Mouse (Mus musculus): ENCODE measurements around the gene Zdhhc8. TPM values are rescaled to one million over a fixed set of nuclear protein-coding genes. Genes with fewer than 3 reads are reported as not detected.

Gene Zdhhc8
- polyA plus RNA-seq, 1 experiment, result 27.8 TPM

GRCm38 (mm10) chr16:18236676-18237501 is 2.0 kb upstream of the Zdhhc8 start:
- Histone ChIP-seq H3K27ac (ENCODE audit: insufficient read depth, low read depth, low read length) (no peak overlapping the region), H3K36me3 (ENCODE audit: control insufficient read depth, insufficient read depth, low read length) (peaks cover 23% of the 10 kb centered on the region)
- WGBS, result 69% methylated on average over 7 of the region's 7 CpGs

DNA sequence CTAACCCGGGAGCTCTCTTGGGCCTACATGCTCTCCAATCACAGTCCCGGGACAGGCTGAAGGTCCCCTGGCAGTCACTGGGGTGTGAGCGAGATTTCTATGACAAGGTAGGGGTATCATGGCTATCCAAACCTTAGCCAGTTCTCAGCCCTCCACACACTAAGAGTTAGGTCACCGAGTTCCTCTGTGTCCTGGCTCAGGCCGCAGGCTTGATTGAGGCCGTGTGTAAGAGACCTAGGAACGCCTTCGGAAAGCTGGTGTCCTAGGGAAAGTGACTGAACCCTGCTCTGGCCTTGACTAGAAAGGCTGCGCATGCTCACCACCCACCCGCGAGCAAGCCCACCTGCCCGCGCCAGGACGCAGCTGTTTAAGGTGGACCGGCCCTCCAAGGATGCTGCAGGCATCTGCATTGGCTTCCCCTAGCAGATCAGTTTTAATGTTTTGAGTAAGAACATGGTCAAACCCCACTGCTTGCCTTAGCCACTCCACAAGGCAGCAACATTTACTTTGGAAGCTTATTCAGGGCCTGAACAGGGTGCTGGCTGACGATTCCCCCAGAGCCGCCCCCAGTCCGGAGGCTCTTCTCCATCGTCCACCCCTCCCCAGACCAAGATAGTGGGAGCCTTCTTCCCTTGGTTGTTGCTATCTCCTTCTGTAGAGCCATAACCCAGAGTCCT is 591 bp upstream of the Zdhhc8 start:
- Histone ChIP-seq H3K27me3 (ENCODE audit: control insufficient read depth, insufficient read depth, low read length) (no peaks in the 10 kb centered on the region), H3K27ac (ENCODE audit: insufficient read depth, low read depth, low read length) (peak overlapping the region; percentile 21; the same call in 1 of the 2 replicates), H3K36me3 (ENCODE audit: control insufficient read depth, insufficient read depth, low read length) (peaks cover 11% of the 10 kb centered on the region), H3K4me1 (ENCODE audit: control insufficient read depth, insufficient read depth, insufficient read length, low read length) (no peaks in the 10 kb centered on the region), H3K4me3 (ENCODE audit: low read depth, low read length) (peak overlapping the region; percentile 64)
- WGBS, result 14% methylated on average over 19 of the region's 19 CpGs
- no peak for TF ChIP-seq POLR2A (IDR thresholded peaks at IDR 0.05; ENCODE audit: low read depth, low read length)
- TF ChIP-seq CTCF (IDR thresholded peaks at IDR 0.05; ENCODE audit: extremely low read depth, insufficient read length, insufficient replicate concordance, low read depth, low read length), result no peak

More at GRCm38 (mm10) chr16:18236676-18237501, 2.0 kb upstream of the Zdhhc8 start:
- H3K4me3 ChIP-seq (ENCODE audit: low read depth, low read length), result no peak overlapping the region
- TF ChIP-seq POLR2A (IDR thresholded peaks at IDR 0.05; ENCODE audit: low read depth, low read length), result no peak
- TF ChIP-seq CTCF (IDR thresholded peaks at IDR 0.05; ENCODE audit: extremely low read depth, insufficient read length, insufficient replicate concordance, low read depth, low read length), result no peak
- H3K27me3 ChIP-seq (ENCODE audit: control insufficient read depth, insufficient read depth, low read length), result no peaks in the 10 kb centered on the region
- no peaks in the 10 kb centered on the region for H3K4me1 ChIP-seq (ENCODE audit: control insufficient read depth, insufficient read depth, insufficient read length, low read length)

GRCm38 (mm10) chr16:18233919-18234670 is 841 bp downstream of the Zdhhc8 start:
- peaks cover under 1% of the 10 kb centered on the region; the same call in 1 of the 2 replicates for H3K36me3 ChIP-seq (ENCODE audit: control insufficient read depth, insufficient read depth, low read length)
- H3K4me1 ChIP-seq (ENCODE audit: control insufficient read depth, insufficient read depth, insufficient read length, low read length), result no peaks in the 10 kb centered on the region
- TF ChIP-seq CTCF (IDR thresholded peaks at IDR 0.05; ENCODE audit: extremely low read depth, insufficient read length, insufficient replicate concordance, low read depth, low read length) (no peak), POLR2A (IDR thresholded peaks at IDR 0.05; ENCODE audit: low read depth, low read length) (no peak)
- peak overlapping the region; percentile 64 for H3K4me3 ChIP-seq (ENCODE audit: low read depth, low read length)
- H3K27ac ChIP-seq (ENCODE audit: insufficient read depth, low read depth, low read length), result no peak overlapping the region
- 24% methylated on average over 13 of the region's 13 CpGs for WGBS
- no peaks in the 10 kb centered on the region for H3K27me3 ChIP-seq (ENCODE audit: control insufficient read depth, insufficient read depth, low read length)

- no peaks in the 10 kb centered on the region for H3K27me3 ChIP-seq (ENCODE audit: control insufficient read depth, insufficient read depth, low read length)
- H3K27ac ChIP-seq (ENCODE audit: insufficient read depth, low read depth, low read length), result no peak overlapping the region
- no peak overlapping the region for H3K4me3 ChIP-seq (ENCODE audit: low read depth, low read length)
- no peaks in the 10 kb centered on the region for H3K4me1 ChIP-seq (ENCODE audit: control insufficient read depth, insufficient read depth, insufficient read length, low read length)
- H3K36me3 ChIP-seq (ENCODE audit: control insufficient read depth, insufficient read depth, low read length), result no peaks in the 10 kb centered on the region
- TF ChIP-seq POLR2A (IDR thresholded peaks at IDR 0.05; ENCODE audit: low read depth, low read length) (no peak), CTCF (IDR thresholded peaks at IDR 0.05; ENCODE audit: extremely low read depth, insufficient read length, insufficient replicate concordance, low read depth, low read length) (no peak)
- 36% methylated on average over 1 of the region's 1 CpGs for WGBS
Observed at GRCm38 (mm10) chr16:18233451-18233850, 1.5 kb downstream of the Zdhhc8 start.

DNA sequence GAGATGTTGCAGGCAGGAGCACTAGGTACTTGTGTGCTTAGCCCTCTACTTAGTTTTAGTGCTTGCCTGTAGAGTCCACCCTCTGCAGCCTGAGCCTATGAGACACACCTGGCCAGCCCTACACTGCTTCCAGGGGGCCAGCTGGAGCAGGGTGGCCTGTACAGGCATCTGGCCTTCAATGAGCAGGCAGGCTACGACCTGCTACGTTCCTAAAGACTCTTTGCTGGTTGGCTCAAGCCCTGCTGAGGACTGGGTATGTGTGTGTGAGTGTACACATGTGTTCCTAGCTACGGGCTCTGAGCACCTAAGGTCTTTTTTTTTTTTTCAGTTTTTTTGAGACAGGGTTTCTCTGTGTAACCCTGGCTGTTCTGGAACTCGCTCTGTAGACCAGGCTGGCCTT is 3.5 kb downstream of the Zdhhc8 start:
- no peaks in the 10 kb centered on the region for H3K27me3 ChIP-seq (ENCODE audit: control insufficient read depth, insufficient read depth, low read length)
- no peak for TF ChIP-seq CTCF (IDR thresholded peaks at IDR 0.05; ENCODE audit: extremely low read depth, insufficient read length, insufficient replicate concordance, low read depth, low read length)
- no peak for TF ChIP-seq POLR2A (IDR thresholded peaks at IDR 0.05; ENCODE audit: low read depth, low read length)
- H3K4me1 ChIP-seq (ENCODE audit: control insufficient read depth, insufficient read depth, insufficient read length, low read length), result no peaks in the 10 kb centered on the region
- no peak overlapping the region for H3K4me3 ChIP-seq (ENCODE audit: low read depth, low read length)
- 82% methylated on average over 4 of the region's 4 CpGs for WGBS
- H3K36me3 ChIP-seq (ENCODE audit: control insufficient read depth, insufficient read depth, low read length), result no peaks in the 10 kb centered on the region
- H3K27ac ChIP-seq (ENCODE audit: insufficient read depth, low read depth, low read length), result no peak overlapping the region

DNA sequence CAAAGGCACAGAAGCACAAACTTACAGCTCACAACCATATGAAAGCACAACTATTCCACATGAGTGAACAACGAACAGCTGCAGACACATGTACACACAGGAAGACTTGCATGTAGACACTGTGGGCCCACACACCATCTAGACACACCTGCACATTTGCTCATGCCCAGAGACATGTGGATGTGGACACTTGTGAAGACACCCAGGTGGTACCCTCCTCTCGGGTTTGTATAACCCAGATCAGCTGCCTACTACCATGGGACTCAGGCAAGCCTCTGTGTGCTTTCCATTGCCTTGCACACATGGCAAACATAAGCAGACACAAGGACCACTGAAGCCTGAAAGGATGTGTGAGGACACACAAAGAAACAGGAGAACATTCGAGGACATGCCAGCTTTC is 3.9 kb downstream of the Zdhhc8 start:
- no peak overlapping the region for H3K27ac ChIP-seq (ENCODE audit: insufficient read depth, low read depth, low read length)

More for the DNA sequence above, 3.9 kb downstream of the Zdhhc8 start:
- Histone ChIP-seq H3K27me3 (ENCODE audit: control insufficient read depth, insufficient read depth, low read length) (no peaks in the 10 kb centered on the region), H3K4me1 (ENCODE audit: control insufficient read depth, insufficient read depth, insufficient read length, low read length) (no peaks in the 10 kb centered on the region), H3K4me3 (ENCODE audit: low read depth, low read length) (no peak overlapping the region), H3K36me3 (ENCODE audit: control insufficient read depth, insufficient read depth, low read length) (no peaks in the 10 kb centered on the region)
- 88% methylated on average over 3 of the region's 3 CpGs for WGBS
- no peak for TF ChIP-seq CTCF (IDR thresholded peaks at IDR 0.05; ENCODE audit: extremely low read depth, insufficient read length, insufficient replicate concordance, low read depth, low read length)
- no peak for TF ChIP-seq POLR2A (IDR thresholded peaks at IDR 0.05; ENCODE audit: low read depth, low read length)

Measured in small intestine, adult 2 months (tissue).